Mouse (Mus musculus): ENCODE data around the gene Cd52.

The Cd52 gene

DNA sequence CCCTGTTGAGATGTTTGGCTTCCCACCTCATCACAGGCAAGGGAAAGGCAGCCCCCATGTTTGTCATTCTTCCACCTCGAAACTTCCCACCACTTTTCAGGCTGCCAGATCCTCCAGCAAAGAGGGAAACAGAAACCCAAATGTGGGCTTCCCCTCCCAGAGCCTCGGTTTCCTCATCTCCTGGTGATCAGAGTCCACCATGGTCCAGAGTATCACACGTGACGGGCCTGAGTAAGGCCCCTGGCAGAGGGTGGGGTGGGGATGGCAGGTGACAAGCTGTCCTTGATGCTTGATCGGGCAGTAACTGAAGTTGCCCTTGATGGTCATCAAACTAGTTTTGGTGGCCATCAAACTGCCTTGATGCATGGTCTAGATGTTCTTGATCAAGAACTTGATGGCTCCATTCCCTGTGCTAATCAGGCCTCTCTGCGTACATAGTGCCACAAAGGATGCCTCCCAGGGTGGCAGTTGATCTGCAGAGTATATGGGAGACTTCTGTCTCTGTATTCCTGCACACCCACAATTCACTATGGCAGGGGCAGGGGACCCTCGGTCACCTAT lies 798 bp downstream of the Cd52 start:
- in situ Hi-C loops (cut with MboI, MseI): loop anchor here in 1 of 2 experiments (5.0 kb wide), 1 partner anchor 33 kb away; the partner anchor contains the start of gene Sh3bgrl3

DNA sequence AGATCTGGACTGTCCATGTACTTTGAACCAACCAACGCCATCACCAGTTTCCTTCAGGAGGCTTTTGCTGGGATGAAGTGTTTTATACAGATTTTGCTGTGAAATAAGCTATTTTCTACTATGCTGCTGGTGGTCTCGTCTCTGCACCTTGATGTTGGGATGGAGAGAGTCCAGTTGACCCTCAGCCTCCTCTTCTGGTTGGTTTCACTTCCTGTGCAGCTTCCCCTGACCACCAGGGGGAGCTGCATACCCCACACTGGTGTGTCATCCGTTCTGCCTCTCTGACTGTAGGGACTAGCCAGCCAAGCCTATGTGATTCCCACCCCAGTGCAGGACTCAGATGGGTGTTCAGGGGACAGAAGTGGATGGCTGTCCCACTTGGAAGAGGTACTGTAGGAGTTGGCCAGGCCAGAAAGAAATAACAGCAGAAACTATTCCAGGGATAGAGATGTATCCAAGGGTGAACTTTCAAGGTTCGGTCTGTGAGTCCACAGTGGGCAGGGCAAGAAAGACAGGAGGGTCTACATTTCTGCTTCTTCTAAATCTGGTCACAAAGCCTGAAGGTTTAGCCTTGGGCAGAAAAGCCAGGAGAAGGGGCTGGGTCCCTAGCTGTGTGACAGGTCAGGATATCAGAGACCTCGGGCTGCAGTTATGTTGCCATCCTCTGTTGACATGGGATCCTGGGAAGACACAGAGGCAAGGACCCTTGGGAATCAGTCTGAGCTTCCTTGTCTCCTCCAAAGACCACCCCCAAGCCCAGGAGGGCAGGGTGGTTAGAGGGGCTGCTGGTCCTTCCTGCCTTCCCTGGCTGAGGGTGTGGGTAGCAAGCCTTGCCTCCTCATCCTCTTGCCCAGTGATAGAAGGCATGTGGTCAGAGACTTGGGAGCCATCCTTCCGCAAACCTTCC lies 2.2 kb downstream of the Cd52 start:
- in situ Hi-C loops (cut with MboI, MseI): loop anchor here in 1 of 2 experiments (5.0 kb wide), 1 partner anchor 35 kb away; the partner anchor contains the start of gene Sh3bgrl3

DNA sequence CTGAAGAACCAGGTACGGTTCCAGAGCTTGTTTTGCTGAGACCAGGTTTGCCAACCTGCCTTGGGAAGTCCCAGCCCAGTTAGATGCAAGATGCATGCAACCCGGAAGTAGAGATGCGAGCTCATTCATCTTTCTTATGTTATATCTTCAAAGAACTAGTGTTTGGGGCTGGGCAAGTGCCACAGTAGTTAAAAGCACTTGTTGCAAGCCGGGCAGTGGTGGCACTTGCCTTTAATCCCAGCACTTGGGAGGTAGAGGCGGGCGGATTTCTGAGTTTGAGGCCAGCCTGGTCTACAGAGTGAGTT lies 3.7 kb downstream of the Cd52 start:
- in situ Hi-C loops (cut with MboI, MseI): loop anchor here in 1 of 2 experiments (5.0 kb wide), 1 partner anchor 36 kb away; the partner anchor contains the start of gene Sh3bgrl3

DNA sequence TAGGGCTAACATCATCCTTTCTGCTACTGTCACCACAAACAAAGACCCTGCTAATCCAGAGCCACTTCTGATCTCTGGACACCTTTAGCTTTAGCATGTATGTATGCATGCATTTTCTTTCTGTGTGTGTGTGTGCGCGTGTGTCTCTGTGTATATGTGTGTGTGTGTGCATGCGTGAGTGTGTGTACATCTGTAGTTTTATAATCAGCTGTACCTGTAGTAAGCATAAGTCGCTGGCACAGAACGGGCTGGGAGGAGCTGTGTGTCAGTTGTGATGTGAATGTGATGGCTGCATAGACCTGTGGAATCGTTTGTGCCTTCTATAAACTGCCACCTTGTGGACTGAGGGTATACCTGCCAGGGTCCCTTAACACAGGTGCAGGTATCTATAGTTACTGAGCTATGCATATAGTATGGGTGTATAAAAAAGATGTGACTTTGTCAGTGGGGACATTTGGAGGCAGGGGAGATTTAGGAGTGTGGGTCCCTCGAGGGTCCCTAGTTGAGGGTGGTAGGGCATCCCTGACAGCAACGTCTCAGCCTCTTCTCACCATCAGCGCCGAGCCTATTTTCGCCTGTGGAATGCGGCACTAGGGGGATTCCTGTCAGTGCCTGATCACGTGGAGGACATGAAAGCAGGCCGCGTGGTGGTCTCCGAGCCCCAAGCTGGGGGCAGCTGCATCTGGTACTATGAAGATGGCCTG lies 4.2 kb downstream of the Cd52 start:
- in situ Hi-C loops (cut with MboI, MseI): loop anchor here in 1 of 2 experiments (5.0 kb wide), 1 partner anchor 37 kb away; the partner anchor contains the start of gene Sh3bgrl3

DNA sequence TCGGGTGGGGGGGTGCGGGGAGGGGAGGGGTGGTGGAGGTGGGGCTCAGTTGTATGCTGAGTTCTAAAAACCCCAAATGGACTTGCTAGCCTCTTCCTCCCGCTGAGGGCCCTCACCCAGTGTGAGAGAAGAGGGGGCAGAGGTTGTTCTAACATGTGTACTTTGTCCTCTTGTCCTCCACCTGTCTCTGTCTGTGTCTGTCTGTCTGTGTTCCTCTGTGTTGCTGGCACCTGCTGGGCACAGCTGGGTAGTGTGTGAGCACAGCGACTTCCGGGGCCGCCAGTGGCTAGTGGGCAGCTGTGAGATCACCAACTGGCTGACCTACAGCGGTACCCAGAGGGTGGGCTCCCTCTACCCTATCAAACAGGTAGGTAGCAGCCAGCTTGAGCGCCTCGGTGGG lies 5.9 kb downstream of the Cd52 start:
- in situ Hi-C loops (cut with MboI, MseI): no loop called here

DNA sequence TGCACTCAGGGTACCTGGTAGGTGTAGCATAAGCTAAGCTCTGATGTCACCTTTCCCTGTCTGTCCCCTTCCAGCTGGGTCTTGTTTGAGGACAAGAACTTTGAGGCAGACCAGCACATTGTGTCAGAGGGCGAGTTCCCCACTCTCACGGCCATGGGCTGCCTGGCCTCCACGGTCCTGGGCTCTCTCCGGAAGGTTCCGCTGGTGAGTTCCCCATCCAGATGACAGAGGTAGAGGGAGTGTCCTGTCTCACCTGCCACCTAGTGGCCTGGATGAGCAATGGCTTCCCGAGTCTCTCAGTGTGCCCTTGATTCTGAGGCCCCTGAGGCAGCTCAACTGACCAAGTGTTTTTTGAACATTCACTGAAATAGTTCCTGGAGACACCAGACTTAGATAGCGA lies 7.5 kb downstream of the Cd52 start:
- in situ Hi-C loops (cut with MboI, MseI): no loop called here

DNA sequence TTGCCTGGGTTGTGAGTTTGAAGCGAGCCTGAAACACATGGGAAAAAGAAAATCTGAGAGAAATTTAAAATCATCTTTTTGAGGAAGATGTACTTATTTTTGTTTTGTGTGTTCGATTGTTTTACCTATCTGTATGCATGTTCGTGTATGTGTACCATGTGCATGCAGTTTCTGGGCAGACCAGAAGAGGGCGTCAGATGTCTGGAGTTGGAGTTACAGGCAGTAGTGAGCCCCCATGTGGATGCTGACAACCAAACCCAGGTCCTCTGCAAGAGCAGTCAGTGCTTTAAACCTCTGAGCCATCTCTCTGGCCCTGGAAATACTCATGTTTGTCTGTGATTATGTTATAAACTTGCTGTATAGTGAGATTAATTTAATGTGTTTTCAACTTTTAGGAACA lies 9.9 kb downstream of the Cd52 start:
- in situ Hi-C loops (cut with MboI, MseI): no loop called here

DNA sequence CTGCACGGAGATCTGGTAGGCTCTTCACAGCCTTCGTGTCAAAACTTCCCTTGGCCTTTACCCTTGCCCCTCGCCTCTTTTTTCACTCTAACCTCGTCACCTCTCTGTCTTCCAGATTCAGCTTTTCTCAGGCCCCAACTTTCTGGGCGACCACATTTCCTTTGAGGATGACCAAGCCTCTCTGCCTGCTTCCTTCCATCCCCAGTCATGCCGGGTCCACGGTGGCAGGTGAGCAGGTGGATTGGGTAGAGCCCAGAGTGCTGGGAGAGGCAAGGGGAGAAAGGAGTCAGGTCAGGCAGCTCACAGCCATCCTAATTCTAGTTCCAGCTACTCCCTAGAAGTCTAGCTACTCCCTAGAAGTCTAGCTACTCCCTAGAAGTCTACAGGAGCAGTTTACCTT lies 12.4 kb downstream of the Cd52 start:
- in situ Hi-C loops (cut with MboI, MseI): no loop called here

DNA sequence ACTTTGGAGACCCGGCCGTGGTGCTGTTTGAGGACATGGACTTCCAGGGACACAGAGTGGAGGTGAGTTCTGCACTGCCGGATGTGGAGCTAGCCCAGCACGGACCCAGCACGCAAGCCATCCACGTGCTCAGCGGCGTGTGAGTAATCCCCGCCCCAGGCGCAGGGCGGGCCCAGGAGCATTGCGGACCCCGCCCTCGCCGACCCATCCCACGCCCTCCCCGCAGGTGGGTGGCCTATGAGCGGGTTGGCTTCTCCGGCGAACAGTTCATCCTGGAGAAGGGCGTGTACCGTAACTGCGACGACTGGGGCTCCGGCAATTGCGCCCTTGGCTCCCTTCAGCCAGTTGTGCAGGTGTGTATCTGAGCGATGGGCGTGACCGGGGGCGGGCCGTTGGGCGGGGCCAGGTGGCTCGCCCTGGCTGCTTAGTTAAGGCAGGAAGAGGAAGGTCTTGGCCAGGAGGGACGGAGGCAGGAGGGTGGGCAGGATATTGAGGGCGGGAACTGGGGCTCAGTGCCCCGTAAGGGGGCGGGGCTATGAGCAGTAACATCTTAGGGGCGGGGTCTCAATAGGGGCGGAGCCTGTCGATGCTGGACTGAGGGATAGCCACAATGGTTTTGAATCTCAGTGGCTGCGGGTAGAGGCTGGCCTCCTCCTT lies 13.0 kb downstream of the Cd52 start:
- in situ Hi-C loops (cut with MboI, MseI): no loop called here

DNA sequence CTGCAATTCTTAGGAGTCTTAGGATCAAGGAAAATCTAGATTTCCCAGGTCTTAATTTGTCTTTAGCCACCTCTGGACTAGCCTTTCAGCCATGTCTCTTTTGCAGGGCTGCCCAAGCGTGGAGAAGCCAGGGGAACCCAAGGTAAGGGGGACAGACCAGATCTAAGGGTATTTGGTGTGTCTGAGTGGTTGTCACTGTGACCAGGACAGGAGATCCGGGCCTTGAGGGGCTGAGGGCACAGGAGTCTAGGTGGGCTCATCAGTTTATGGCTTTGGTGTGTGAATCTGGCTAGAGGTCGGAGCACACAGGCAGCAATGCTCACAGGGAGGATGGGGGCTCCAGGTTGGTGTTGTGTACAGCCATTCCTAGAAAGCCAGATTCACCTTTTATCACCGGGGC lies 14.2 kb downstream of the Cd52 start:
- in situ Hi-C loops (cut with MboI, MseI): no loop called here

DNA sequence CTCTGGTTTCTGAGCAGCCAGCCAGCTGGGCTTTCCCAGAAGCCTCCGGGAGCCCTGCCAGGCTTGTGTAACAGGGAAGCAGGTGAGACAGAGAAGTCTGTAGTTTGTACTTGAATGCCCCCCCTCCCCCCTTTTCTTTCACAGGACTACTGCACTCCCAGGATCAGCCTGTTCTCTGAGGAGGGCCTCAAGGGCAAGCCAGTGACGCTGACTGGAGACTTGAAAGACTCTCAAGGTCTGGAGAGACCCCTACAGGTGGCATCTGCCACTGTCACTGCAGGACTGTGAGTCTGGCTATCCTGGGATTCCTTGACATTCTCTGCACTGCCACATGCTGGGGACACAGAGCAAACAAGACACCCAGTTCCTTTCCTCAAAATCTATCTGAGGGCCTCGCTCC lies 16.2 kb downstream of the Cd52 start:
- in situ Hi-C loops (cut with MboI, MseI): loop anchor here (5.0 kb wide), 1 partner anchor 41 kb away; no protein-coding TSS in a partner anchor

DNA sequence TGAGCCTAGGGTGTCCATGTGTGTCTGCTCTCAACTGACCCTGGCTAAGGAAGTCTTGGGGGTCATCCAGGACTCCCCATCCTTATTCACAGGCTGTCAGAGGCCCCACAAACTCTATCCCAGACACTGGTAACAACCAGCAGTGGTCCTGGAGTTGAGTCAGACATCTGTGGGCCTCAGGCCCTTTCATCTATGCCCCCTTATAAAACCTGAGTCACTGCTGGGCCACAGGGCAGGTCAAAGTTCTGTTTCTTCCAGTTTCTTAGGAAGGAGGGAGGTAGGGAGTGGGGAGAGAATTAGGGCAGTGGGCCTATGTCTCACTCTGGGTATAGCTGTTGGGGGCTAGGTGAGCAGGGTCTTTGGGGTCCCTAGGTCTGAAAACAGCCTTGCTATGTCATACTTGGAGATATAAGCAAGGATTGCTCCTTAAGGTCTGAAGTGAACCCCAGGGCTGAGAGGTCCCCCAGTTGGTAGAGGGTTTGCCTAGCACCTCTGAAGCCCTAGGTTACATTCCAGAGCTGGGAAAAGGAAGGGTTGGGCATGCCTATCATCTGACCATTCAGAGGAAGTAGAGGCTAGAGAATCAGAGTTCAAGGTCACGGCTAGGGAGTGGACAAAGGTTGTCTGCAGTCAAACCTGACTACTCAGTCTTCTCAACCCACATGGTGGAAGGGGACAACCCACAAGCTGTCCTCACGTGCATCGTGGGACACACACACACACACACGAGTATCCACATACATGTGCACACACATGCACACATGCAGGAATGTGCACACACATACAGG lies 25.9 kb downstream of the Cd52 start:
- in situ Hi-C loops (cut with MboI, MseI): no loop called here

DNA sequence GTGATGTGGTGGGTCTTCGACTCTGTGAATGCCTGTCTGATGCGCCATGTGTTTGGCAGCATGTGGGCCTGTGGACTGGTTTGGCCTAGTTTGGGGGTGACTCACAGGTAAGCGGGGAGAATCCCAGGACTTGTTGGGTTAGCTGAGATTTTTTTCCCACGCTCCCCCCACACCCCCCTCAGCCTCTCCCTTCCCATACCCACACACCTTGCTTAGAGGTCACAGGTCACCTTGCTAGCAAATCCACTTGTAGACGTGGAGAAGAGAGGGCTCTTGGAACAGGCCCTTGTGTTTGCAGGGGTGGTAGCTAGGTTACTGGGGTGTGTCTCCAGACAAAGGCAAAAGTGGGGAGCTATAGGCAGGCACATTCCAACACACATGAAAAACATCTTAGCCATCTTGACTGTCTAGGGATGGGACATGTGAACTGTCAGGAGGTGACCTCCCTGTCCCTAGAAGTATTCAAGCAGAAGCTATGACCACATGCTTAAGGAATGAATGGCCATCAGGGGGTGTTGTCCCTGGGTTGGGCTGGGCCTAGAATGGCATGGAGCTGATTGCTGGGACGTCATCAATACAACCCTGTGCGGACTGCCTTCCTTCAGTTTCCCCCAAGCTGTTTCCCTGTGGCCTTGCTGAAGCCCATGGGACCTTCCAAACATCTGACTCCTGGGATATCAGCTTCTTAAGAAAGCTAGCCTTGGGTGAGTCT lies 26.9 kb downstream of the Cd52 start:
- in situ Hi-C loops (cut with MboI, MseI): no loop called here

DNA sequence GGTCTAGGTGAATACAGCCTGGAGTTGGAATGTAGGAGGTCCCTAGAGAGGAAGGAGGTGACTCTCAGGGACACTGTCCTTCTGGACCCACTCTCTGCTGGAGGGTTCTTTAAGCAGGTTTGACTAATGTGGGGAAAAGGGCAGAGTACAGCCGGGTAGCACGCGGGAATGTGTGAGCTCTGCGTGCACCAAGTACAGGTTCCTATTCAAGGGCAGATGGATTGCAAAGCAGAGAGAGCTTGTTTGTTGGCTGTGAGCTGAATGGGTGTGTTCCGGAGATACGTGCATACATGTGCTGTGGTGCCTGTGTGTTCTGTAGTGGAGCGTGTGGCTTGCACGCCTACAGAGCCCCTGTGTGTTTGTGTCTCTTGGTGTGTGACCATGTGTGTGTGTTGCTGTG lies 27.5 kb downstream of the Cd52 start:
- in situ Hi-C loops (cut with MboI, MseI): no loop called here

DNA sequence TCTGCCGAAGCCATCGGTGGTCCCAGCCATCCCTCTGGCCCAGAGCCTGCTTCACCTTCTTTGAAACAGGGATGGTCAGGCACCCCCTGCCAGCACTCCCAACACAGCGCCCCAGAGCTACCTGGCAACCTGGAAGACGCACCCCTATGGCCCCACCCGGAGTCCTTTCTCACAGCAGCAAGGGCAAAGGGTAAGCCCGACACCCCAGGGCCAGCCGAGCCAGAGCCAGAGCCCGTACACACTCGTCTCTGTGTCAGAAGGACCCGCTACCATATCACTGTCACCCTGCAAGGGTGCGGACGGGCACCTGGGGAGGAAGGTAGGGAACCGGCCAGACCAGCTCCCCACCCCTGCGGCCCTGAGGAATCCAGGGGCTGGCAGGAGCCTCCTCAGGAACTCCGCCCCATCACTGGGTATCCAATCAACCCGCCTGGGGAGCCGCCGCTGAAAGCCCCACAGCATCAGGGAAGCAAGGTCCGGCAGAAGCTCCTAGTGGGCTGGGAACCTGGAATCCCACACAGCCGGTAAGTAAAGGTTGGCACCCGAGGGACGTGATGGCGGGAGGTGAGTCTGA lies 29.4 kb downstream of the Cd52 start:
- in situ Hi-C loops (cut with MboI, MseI): no loop called here

DNA sequence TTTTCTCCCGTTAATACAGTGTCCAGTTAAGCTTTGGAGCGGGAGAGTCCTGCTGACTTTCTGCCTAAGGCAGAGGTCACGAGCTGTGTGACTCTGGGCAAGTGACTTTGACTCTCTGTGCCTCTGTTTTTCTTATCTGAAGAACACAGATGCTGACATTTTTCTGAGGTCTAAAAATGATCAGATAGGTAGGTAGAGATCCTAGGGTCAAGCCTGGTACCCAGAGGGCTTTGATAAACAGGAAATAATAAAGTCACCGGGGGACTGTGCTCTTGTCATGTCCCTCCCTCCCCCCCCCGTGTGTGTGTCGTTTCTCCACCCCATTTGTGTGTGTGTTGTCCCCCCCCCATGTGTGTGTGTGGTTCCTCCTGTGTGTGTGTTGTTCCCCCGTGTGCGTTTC lies 32.3 kb downstream of the Cd52 start:
- in situ Hi-C loops (cut with MboI, MseI): no loop called here

DNA sequence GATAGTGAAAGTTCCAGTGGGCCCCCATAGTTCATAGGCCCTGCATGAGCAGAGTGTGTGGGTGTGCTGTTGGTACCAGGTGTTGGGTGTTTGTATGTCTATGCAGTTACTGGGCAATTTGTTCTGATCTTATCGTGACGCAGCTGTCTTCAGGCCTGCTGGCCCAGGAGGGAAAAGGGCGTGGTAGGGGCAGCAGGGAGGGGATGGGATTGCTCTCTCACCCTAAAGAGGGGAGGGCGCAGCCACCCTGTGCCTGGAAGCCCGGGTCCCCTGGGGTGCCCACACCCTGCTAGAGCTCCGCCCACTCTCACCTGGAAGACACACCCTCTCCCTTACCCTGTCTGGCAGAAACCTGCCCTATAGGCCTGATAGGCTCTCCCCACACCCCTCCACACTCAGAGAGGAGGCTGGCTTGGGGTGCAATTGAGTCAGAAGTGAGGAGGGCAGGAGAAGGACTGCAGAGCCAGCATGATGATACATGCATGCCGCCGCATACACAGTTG lies 32.9 kb downstream of the Cd52 start:
- in situ Hi-C loops (cut with MboI, MseI): no loop called here

DNA sequence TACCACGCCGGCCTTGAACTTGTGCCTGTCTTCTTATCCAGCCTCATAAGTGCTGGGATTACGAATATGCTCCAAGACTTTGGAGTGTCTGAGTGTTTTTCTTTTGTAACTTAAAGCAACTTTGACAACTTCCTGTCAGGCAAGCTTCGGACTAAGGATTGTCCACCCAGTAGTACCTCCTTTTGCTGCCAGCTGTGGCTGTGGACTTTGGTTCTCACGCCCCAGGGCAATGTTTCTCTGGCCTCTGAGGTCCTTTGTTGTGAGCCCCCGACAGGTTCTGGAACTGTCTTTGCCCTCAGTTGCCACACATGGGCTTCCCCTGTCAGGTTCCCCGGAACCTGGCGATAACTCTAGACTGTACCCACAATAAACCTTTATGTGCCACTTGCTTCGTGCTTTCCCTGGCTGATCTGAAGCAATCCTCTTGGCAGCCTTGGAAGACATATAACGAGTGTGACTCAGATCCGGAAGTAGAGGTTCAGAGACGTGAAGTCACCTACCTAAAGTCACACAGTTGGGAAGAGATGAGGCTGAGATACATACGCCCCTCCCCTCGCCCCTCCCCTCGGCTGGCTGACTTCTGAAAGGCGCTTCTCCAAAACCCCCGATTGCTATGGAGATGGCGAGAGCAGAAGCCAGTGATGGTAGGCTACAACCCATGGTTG lies 33.6 kb downstream of the Cd52 start:
- in situ Hi-C loops (cut with MboI, MseI): no loop called here

DNA sequence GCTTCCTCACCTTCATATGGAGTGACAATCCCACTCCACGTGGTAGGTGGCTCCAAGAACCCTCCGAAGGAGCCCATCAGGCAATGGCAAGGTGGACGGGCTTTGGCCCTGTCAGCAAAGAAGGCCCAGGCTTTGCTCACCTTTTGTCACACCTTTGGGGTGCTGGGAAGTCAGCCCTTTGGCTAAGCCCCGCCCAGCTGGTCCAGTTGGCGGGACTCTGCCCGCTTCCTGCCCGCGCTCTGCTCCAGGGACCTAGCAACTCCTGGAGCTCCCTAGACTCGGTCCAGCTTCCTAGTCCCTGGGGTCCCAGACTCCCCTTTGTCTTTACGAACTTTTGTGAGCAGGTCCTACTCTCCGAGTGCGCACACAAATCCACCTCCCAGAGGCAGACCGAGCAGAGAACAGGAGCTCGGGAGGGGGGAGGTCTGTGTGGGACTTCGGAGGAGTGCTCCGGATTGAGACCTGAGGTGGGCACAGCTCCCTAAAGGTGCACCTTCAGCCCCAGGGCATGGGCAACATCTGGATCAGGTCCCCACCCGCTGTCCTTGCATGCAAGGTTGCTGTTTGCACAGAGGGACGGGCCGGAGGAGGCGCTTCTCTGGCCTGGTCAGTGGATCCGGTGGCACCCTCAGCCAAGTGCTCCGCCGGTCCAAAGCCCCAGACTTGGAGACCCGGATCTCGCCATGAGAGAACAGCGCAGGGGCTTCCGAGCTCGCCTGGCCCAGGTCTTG lies 34.6 kb downstream of the Cd52 start, which contains the start of gene Crybg2:
TSS of gene Crybg2 (plus strand) at position 681 of the 731 bp plus-strand sequence.
- in situ Hi-C loops (cut with MboI, MseI): no loop called here

Measured in T-helper 17 cell (primary cell).